Comparison of ENCODE assay signal across 8 mouse cellular contexts in the genomic region with DNA sequence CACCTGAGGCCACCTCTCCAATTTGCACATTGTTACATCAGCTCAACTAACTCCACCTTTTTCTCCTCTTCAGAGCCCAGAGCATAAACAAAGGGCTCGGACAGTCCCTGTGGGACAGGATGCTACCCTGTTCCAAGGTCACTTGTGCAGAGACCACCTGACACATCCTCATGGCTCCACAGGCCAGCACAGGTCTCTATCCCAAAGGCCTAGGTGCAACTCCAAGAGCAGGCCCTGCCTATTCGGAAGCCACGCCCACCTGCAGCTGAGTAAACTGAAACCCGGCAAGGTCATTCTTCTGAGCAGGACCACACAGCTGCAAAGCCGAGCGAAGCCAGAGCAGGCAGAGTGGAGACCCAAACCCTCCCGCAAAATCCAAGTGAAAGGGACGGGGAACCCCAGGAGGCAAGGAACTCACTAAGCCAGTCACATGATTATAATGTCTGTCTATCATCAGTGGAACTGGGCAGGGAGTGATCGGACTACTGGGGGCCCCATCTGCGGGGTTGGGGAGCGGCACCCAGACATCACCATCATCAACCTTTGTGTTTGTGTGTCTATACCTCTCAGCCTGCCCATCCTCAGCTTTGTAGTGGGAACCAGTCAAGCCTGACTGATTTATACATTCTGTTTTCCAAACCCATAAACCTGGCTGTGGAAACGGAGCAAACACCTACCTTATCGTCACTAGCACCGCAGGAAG.
A peak's percentile ranks its signal among the peaks of the same experiment; 100 is the strongest.
DNase-seq lines count a peak whose midpoint lies in the region; ATAC-seq and TF ChIP-seq lines count a peak whose summit lies in the region.

No protein-coding gene starts in this region.

- TF ChIP-seq CTCF in kidney, adult 2 months (conservative IDR thresholded peaks at IDR 0.05; ENCODE audit: insufficient read depth, insufficient read length, low read depth, low read length), result no peak
- TF ChIP-seq CTCF in liver, postnatal 0 days (IDR thresholded peaks at IDR 0.05; ENCODE audit: low read depth), result no peak

- no peak for TF ChIP-seq POLR2A in kidney, adult 2 months (IDR thresholded peaks at IDR 0.05; ENCODE audit: low read depth, low read length)

- H3K27me3 ChIP-seq in heart, embryonic 15.5 days, result no peaks in the 10 kb centered on the region
- no peaks in the 10 kb centered on the region; the same call in 1 of the 2 replicates for H3K27me3 ChIP-seq in kidney, adult 2 months (replicated peaks; ENCODE audit: control insufficient read depth, insufficient read depth, low read length)
- H3K27me3 ChIP-seq in liver, postnatal 0 days (ENCODE audit: insufficient read depth, low read length), result no peaks in the 10 kb centered on the region

- H3K36me3 ChIP-seq in heart, embryonic 15.5 days, result no peaks in the 10 kb centered on the region
- no peaks in the 10 kb centered on the region for H3K36me3 ChIP-seq in kidney, adult 2 months (ENCODE audit: control insufficient read depth, insufficient read depth, low read length)
- H3K36me3 ChIP-seq in liver, postnatal 0 days (replicated peaks; ENCODE audit: insufficient read depth, low read length), result no peaks in the 10 kb centered on the region

- H3K4me2 ChIP-seq in heart, embryonic 15.5 days, result peak overlapping the region; percentile 21; the same call in 1 of the 2 replicates
- peak overlapping the region; percentile 20 for H3K4me2 ChIP-seq in liver, postnatal 0 days (ENCODE audit: low read depth, low read length)

- ATAC-seq in heart, embryonic 15.5 days (replicated peaks; ENCODE audit: insufficient number of reproducible peaks, insufficient read depth, low FRiP score, low read depth), result peak; percentile 64
- peak; percentile 47 for ATAC-seq in liver, postnatal 0 days

- no peak overlapping the region for H3K27ac ChIP-seq in heart, embryonic 15.5 days
- no peak overlapping the region; the same call in 1 of the 2 replicates for H3K27ac ChIP-seq in kidney, adult 2 months (ENCODE audit: insufficient read depth, low read depth, low read length)
- H3K27ac ChIP-seq in liver, postnatal 0 days (ENCODE audit: low read depth), result no peak overlapping the region

- no peak overlapping the region for H3K4me3 ChIP-seq in heart, embryonic 15.5 days
- H3K4me3 ChIP-seq in kidney, adult 2 months (ENCODE audit: insufficient read depth, low read depth, low read length), result no peak overlapping the region
- H3K4me3 ChIP-seq in liver, postnatal 0 days (ENCODE audit: low read depth, low read length), result no peak overlapping the region

- H3K4me1 ChIP-seq in heart, embryonic 15.5 days (replicated peaks), result peaks cover 10% of the 10 kb centered on the region
- H3K4me1 ChIP-seq in kidney, adult 2 months (ENCODE audit: control insufficient read depth, insufficient read depth, low read length), result peaks cover 5% of the 10 kb centered on the region; the same call in 1 of the 2 replicates
- 0 out of 2 replicates have a peak, but pooled peaks cover 5% of the 10 kb centered on the region for H3K4me1 ChIP-seq in liver, postnatal 0 days (ENCODE audit: insufficient read depth)

- no peak overlapping the region for H3K9ac ChIP-seq in heart, embryonic 15.5 days
- H3K9ac ChIP-seq in liver, postnatal 0 days (replicated peaks), result no peak overlapping the region

- H3K9me3 ChIP-seq in heart, embryonic 15.5 days (replicated peaks), result no peaks in the 10 kb centered on the region
- H3K9me3 ChIP-seq in liver, postnatal 0 days (ENCODE audit: low read length), result no peaks in the 10 kb centered on the region

- no peak for DNase-seq in heart, postnatal 4 days
- peak; percentile 49 for DNase-seq in adrenal gland, postnatal 10 days
- DNase-seq in kidney, adult 2 months, result peak; percentile 66
- DNase-seq in liver, postnatal 0 days, result peak; percentile 50
- DNase-seq in cerebellum, adult 11-12 months, result no peak
- DNase-seq in urinary bladder, adult 2 months (ENCODE audit: low spot score), result no peak
- DNase-seq in right cerebral cortex, postnatal 25 days, result no peak

- TF ChIP-seq EP300 in liver, postnatal 0 days (IDR thresholded peaks at IDR 0.05; ENCODE audit: low read depth), result no peak

- 42% methylated on average over 14 of the region's 14 CpGs for WGBS in heart, embryonic 15.5 days
- 19% methylated on average over 14 of the region's 14 CpGs for WGBS in kidney, adult 2 months
- WGBS in liver, postnatal 0 days (ENCODE audit: insufficient replicate concordance), result 47% methylated on average over 14 of the region's 14 CpGs

Comparison
In these comparisons a context has a peak if more than half of its experiments do, and no peak if none do; other contexts are left out.
1. DNase-seq: peak in adrenal gland, postnatal 10 days (single experiment), kidney, adult 2 months (single experiment) and liver, postnatal 0 days (single experiment); none in heart, postnatal 4 days (single experiment), cerebellum, adult 11-12 months (single experiment), urinary bladder, adult 2 months (single experiment) and right cerebral cortex, postnatal 25 days (single experiment).